In genomic region chr2:72015366-72015765, GRCm38 (mm10) we compare ENCODE assay signal across 21 mouse cellular contexts. TPM values are rescaled to one million over a fixed set of nuclear protein-coding genes. Genes with fewer than 3 reads are reported as not detected.
"Had no signal": no experiment of that assay in that cellular context is flagged by ENCODE, and none has a peak within 500 bp of the region (broad histone marks: within the 10 kb centered on the region; RNA-seq: fewer than 3 reads in every experiment).

No protein-coding gene starts in this region.

- H3K27ac ChIP-seq: limb, embryonic 10.5 days; limb, embryonic 13.5 days; liver, embryonic 14.5 days; macrophage; neural tube, embryonic 12.5 days; neural tube, embryonic 15.5 days; stomach, embryonic 15.5 days had no signal

- ATAC-seq: liver, postnatal 0 days; lung, postnatal 0 days had no signal

- H3K4me3 ChIP-seq: limb, embryonic 10.5 days; limb, embryonic 13.5 days; neural tube, embryonic 12.5 days; neural tube, embryonic 15.5 days; stomach, embryonic 15.5 days had no signal

- H3K27me3 ChIP-seq: limb, embryonic 13.5 days; neural tube, embryonic 12.5 days; neural tube, embryonic 15.5 days; stomach, embryonic 15.5 days had no signal

- DNase-seq: kidney, adult 18-20 months; kidney, adult 9 months; kidney, postnatal 14 days; kidney, postnatal 4 days; layer of hippocampus, postnatal 36 days; liver; liver, postnatal 0 days; midbrain, embryonic 14.5 days; retina, postnatal 1 day; spleen, adult 18-20 months; thymus, adult 18-20 months; thymus, postnatal 36 days had no signal

- H3K4me2 ChIP-seq: limb, embryonic 13.5 days; lung, embryonic 14.5 days; neural tube, embryonic 12.5 days; neural tube, embryonic 15.5 days; stomach, embryonic 15.5 days had no signal

- H3K4me1 ChIP-seq: limb, embryonic 10.5 days; neural tube, embryonic 12.5 days; neural tube, embryonic 15.5 days; stomach, embryonic 15.5 days had no signal

- H3K36me3 ChIP-seq: limb, embryonic 10.5 days; limb, embryonic 13.5 days; neural tube, embryonic 12.5 days; neural tube, embryonic 15.5 days; stomach, embryonic 15.5 days had no signal

- H3K9me3 ChIP-seq: limb, embryonic 10.5 days; limb, embryonic 13.5 days; neural tube, embryonic 12.5 days; neural tube, embryonic 15.5 days; stomach, embryonic 15.5 days had no signal

- H3K9ac ChIP-seq: limb, embryonic 13.5 days; liver, embryonic 14.5 days; liver, postnatal 0 days; lung, embryonic 14.5 days; neural tube, embryonic 12.5 days; neural tube, embryonic 15.5 days; stomach, embryonic 15.5 days had no signal

RNA-seq across cellular contexts. Expression of gene Rapgef4, which starts 34.3 kb away (rescaled TPM):
- polyA plus RNA-seq: macrophage had no signal
